Mouse (Mus musculus) CH12.LX (cell line): ENCODE measurements around the gene Gja5. TPM values are rescaled to one million over a fixed set of nuclear protein-coding genes. Genes with fewer than 3 reads are reported as not detected.

Source experiments
- DNase-seq: peaks from one replicate; pipeline ENCODE4 v3.0.0-alpha.2; 2013; ENCODE audit errors: extremely low read depth
- H3K27ac ChIP-seq: 2 replicates; pipeline ENCODE4 v1.5.1; 2012; ENCODE audit warnings: low read depth, mild to moderate bottlenecking, control low read depth, moderate library complexity; ENCODE audit not compliant: insufficient read depth
- H3K27me3 ChIP-seq: replicated peaks from 2 replicates; pipeline ENCODE3; 2012; ENCODE audit warnings: inconsistent platforms
- H3K36me3 ChIP-seq, 2 experiments: replicated peaks in 1 of 2; 2 replicates each; pipeline versions ENCODE3 to v1.6.1; 2012; ENCODE audit warnings: inconsistent platforms in 1 of 2, low read length in 1 of 2, mild to moderate bottlenecking in 1 of 2, mixed read lengths in 1 of 2, moderate library complexity in 1 of 2; ENCODE audit not compliant: control insufficient read depth in 1 of 2, insufficient read depth in 1 of 2
- H3K4me1 ChIP-seq, 2 experiments: 2 replicates each; pipeline ENCODE4 v1.6.1; 2012; ENCODE audit warnings: inconsistent platforms in 1 of 2, moderate library complexity in 1 of 2; ENCODE audit not compliant: insufficient read depth in 2 of 2, control insufficient read depth in 1 of 2
- H3K4me2 ChIP-seq: 2 replicates; pipeline ENCODE4 v1.6.1; 2012; ENCODE audit warnings: low read depth, mild to moderate bottlenecking, control low read depth; ENCODE audit not compliant: poor library complexity, insufficient read depth, severe bottlenecking
- H3K4me3 ChIP-seq, 3 experiments: fragments of 150-350 bp in 1 of 3; sonication (generic) in 1 of 3; replicated peaks in 1 of 3; 2 replicates each; pipeline versions ENCODE3 to v1.5.1; 2011 to 2012; ENCODE audit warnings: low read depth in 2 of 3, low read length in 2 of 3, mild to moderate bottlenecking in 2 of 3, moderate library complexity in 2 of 3, control low read depth in 1 of 3, improper control_type of control experiment in 1 of 3, inconsistent platforms in 1 of 3, mixed read lengths in 1 of 3; ENCODE audit not compliant: poor library complexity in 1 of 3
- H3K79me2 ChIP-seq: replicated peaks from 2 replicates; pipeline ENCODE4 v1.6.1; 2012; ENCODE audit warnings: mild to moderate bottlenecking, moderate library complexity; ENCODE audit not compliant: control insufficient read depth, poor library complexity, insufficient read depth, severe bottlenecking; ENCODE audit errors: extremely low read depth
- H3K9ac ChIP-seq: 2 replicates; pipeline ENCODE4 v1.6.1; 2012; ENCODE audit warnings: low read depth, mild to moderate bottlenecking, control low read depth, moderate library complexity; ENCODE audit not compliant: insufficient read depth
- H3K9me3 ChIP-seq: replicated peaks from 2 replicates; pipeline ENCODE3; 2012; ENCODE audit warnings: low read length, inconsistent platforms, mixed read lengths
- BHLHE40 ChIP-seq: IDR thresholded peaks from 2 replicates; pipeline ENCODE4 v1.6.1; 2011; ENCODE audit warnings: mild to moderate bottlenecking, low read depth, low read length, improper control_type of control experiment
- ELF1 ChIP-seq: IDR thresholded peaks from 2 replicates; pipeline ENCODE4 v1.6.1; 2014; ENCODE audit warnings: low read depth, mild to moderate bottlenecking, inconsistent platforms, low read length, improper control_type of control experiment
- GABPA ChIP-seq: IDR thresholded peaks from 2 replicates; pipeline ENCODE4 v1.6.1; 2012; ENCODE audit warnings: low read depth, low read length, improper control_type of control experiment, inconsistent platforms; ENCODE audit not compliant: insufficient replicate concordance
- HCFC1 ChIP-seq: IDR thresholded peaks from 2 replicates; pipeline ENCODE4 v1.6.1; 2012; ENCODE audit warnings: low read depth, mild to moderate bottlenecking, inconsistent platforms, low read length, improper control_type of control experiment
- IRF4 ChIP-seq: IDR thresholded peaks from 2 replicates; pipeline ENCODE4 v1.6.1; 2014; ENCODE audit warnings: low read depth, mild to moderate bottlenecking, inconsistent platforms, low read length, improper control_type of control experiment
- JUND ChIP-seq: conservative IDR thresholded peaks from 2 replicates; pipeline ENCODE4 v1.6.1; 2011; ENCODE audit warnings: low read depth, low read length, improper control_type of control experiment
- MEF2A ChIP-seq: IDR thresholded peaks from 2 replicates; pipeline ENCODE4 v1.6.1; 2014; ENCODE audit warnings: low read depth, mild to moderate bottlenecking, inconsistent platforms, low read length, improper control_type of control experiment, borderline replicate concordance
- MYC ChIP-seq: IDR thresholded peaks from 2 replicates; pipeline ENCODE4 v1.6.1; 2011; ENCODE audit warnings: low read depth, mild to moderate bottlenecking, improper control_type of control experiment, low read length
- NELFE ChIP-seq: IDR thresholded peaks from 2 replicates; pipeline ENCODE4 v1.6.1; 2011; ENCODE audit warnings: low read depth, low read length, improper control_type of control experiment
- PAX5 ChIP-seq: IDR thresholded peaks from 2 replicates; pipeline ENCODE4 v1.6.1; 2012; ENCODE audit warnings: low read length, inconsistent platforms, mixed read lengths
- POLR2A ChIP-seq: IDR thresholded peaks from 2 replicates; pipeline ENCODE4 v1.6.1; 2011; ENCODE audit warnings: low read depth, mild to moderate bottlenecking, improper control_type of control experiment, low read length
- TBP ChIP-seq: conservative IDR thresholded peaks from 2 replicates; pipeline ENCODE4 v1.6.1; 2011; ENCODE audit warnings: low read depth, low read length, improper control_type of control experiment
- TCF12 ChIP-seq: IDR thresholded peaks from 2 replicates; pipeline ENCODE4 v1.6.1; 2014; ENCODE audit warnings: low read depth, mild to moderate bottlenecking, inconsistent platforms, low read length, improper control_type of control experiment
- USF2 ChIP-seq: conservative IDR thresholded peaks from 2 replicates; pipeline ENCODE4 v1.6.1; 2011; ENCODE audit warnings: low read depth, low read length, improper control_type of control experiment
- ZC3H11A ChIP-seq: IDR thresholded peaks from 2 replicates; pipeline ENCODE4 v1.6.1; 2012; ENCODE audit warnings: low read depth, mild to moderate bottlenecking, inconsistent platforms, low read length, improper control_type of control experiment
- ZKSCAN1 ChIP-seq: IDR thresholded peaks from 2 replicates; pipeline ENCODE4 v1.6.1; 2012; ENCODE audit warnings: low read depth, inconsistent platforms, low read length, improper control_type of control experiment, borderline replicate concordance
- ZNF384 ChIP-seq: IDR thresholded peaks from 2 replicates; pipeline ENCODE4 v1.6.1; 2012; ENCODE audit warnings: low read depth, low read length, improper control_type of control experiment, inconsistent platforms
- dilution Hi-C: fragments of 300-500 bp; cut with MboI; formaldehyde crosslinking; loops from 2 replicates; pipeline ENCODE4 v1.14.3; 2020; ENCODE audit warnings: low sequenced_read_pairs; ENCODE audit not compliant: extremely low pct_unique_long_range_greater_than_20kb, extremely low pct_ligation_motif_present
- in situ Hi-C: fragments of 300-500 bp; cut with MboI; formaldehyde crosslinking; loops from 3 replicates; pipeline ENCODE4 v1.14.3; 2019; ENCODE audit warnings: low sequenced_read_pairs, low pct_ligation_motif_present, low pct_unique_long_range_greater_than_20kb, mixed read lengths
- polyA plus RNA-seq: library from polyadenylated mRNA; unstranded; fragments of >175 nt; gene quantifications from 2 replicates; pipeline ENCODE4 v1.2.1, GENCODE M21; 2012; ENCODE audit warnings: low read depth; ENCODE audit not compliant: insufficient read length
- total RNA-seq, 2 experiments: library from RNA; depleted of rRNA; stranded (reverse); fragments of 300-350 nt in 1 of 2; fragments of >200 nt in 1 of 2; gene quantifications; 2 replicates each; pipeline ENCODE4 v1.2.3; 2012 to 2014

Gja5 gene
- total and polyA plus RNA-seq, 3 experiments = not detected

- Histone ChIP-seq H3K79me2 (no peaks in the 10 kb centered on the region), H3K27ac (no peak overlapping the region), H3K27me3 (no peaks in the 10 kb centered on the region), H3K9ac (no peak overlapping the region), H3K9me3 (no peaks in the 10 kb centered on the region), H3K4me3 (no peak overlapping the region), H3K36me3 (peaks cover 56 to 79% of the 10 kb centered on the region in 2 experiments), H3K4me1 (no peaks in the 10 kb centered on the region), H3K4me2 (no peak overlapping the region)
- in situ Hi-C loops (no loop called here), dilution Hi-C loops (no loop called here)
- TF ChIP-seq TCF12 (no peak), GABPA (no peak), MYC (no peak), ZKSCAN1 (no peak)
- no peak for DNase-seq
Measured at GRCm38 (mm10) chr3:96871070-96871469, 33.4 kb upstream of the Gja5 start.

DNA sequence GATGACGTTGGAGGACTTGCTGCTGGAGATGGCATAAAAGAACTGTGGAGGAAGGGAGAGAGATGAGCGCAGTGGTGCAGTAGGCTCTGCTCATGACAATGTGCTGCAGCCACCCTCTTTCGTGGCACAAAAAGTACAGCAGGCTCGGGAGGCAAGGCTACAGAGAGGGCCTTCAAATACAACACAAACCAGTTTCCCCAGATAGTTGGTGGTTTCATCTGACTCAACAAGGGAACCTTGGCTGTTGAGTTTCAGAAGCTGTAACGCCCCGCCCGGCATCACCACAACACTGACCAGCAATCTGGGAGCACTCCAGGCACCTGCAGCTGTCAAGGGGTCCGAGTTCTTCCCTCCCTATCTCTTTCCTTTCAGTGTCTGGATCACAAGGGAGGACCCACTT lies 32.0 kb upstream of the Gja5 start:
- in situ Hi-C loops = no loop called here
- Histone ChIP-seq H3K4me3 (no peak overlapping the region), H3K79me2 (no peaks in the 10 kb centered on the region), H3K9ac (no peak overlapping the region), H3K4me2 (no peak overlapping the region), H3K9me3 (no peaks in the 10 kb centered on the region), H3K4me1 (no peaks in the 10 kb centered on the region), H3K27ac (no peak overlapping the region), H3K36me3 (peaks cover 56 to 91% of the 10 kb centered on the region in 2 experiments), H3K27me3 (no peaks in the 10 kb centered on the region)
- dilution Hi-C loops = no loop called here
- TF ChIP-seq TBP (no peak), JUND (no peak), ZNF384 (no peak), ELF1 (no peak), USF2 (no peak), BHLHE40 (no peak), POLR2A (no peak), ZKSCAN1 (no peak), IRF4 (no peak), ZC3H11A (no peak), HCFC1 (no peak), MEF2A (no peak), MYC (no peak), NELFE (no peak), PAX5 (no peak)
- no peak for DNase-seq
